Mouse (Mus musculus): ENCODE data around the gene Ncoa7.

GRCm38 (mm10) chr10:30773181-30773580 is 29.9 kb downstream of the Ncoa7 start:
- TF ChIP-seq CTCF (IDR thresholded peaks at IDR 0.05; ENCODE audit: low read depth), result no peak
- TF ChIP-seq EP300 (IDR thresholded peaks at IDR 0.05; ENCODE audit: low read depth), result no peak

Measured in heart, postnatal 0 days (tissue).